Mouse (Mus musculus): ENCODE measurements at regions not wholly inside any gene's neighbourhood (a gene's known extent, or its start where the extent isn't known, plus 50 kb on each side); places are given as distances from the start of the nearest gene placed in this dataset.

DNA sequence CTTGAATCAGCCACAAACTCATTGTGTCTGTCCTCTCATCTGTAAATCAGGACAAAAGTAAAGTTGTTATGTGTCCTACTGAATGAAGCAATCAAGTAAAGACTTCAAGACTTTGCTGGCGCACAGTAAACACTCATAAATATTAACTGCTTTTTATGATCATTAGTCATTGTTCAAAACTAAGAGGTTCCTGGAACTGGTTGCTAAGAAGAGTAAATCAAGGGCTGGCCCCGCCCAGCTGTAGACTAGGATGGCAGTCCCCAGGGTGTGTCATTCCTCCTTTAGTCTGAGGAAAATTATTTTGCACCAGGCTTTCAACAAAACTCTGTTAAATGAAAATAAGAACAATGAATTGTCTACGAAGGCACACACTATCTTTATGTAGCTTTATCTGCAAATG is 113.0 kb downstream of the Cog6 start:
- no peaks in the 10 kb centered on the region for H3K27me3 ChIP-seq (ENCODE audit: control insufficient read depth, insufficient read depth, low read length)
- ATAC-seq (ENCODE audit: low FRiP score) = no peak
- H3K4me3 ChIP-seq (ENCODE audit: low read depth, low read length) = no peak overlapping the region
- H3K27ac ChIP-seq (ENCODE audit: low read depth, low read length) = no peak overlapping the region
- H3K9me3 ChIP-seq (ENCODE audit: control insufficient read depth, low read length) = no peaks in the 10 kb centered on the region
- DNase-seq (ENCODE audit: low spot score) = no peak
- no peaks in the 10 kb centered on the region for H3K4me1 ChIP-seq (replicated peaks; ENCODE audit: control insufficient read depth, insufficient read depth, low read length)
- WGBS = 89% methylated on average over 3 of the region's 3 CpGs
- H3K9ac ChIP-seq (ENCODE audit: low read depth, low read length) = no peak overlapping the region
- no peak overlapping the region for H3K4me2 ChIP-seq (replicated peaks; ENCODE audit: low read depth, low read length)
- H3K36me3 ChIP-seq (ENCODE audit: control insufficient read depth, insufficient read depth, low read length) = no peaks in the 10 kb centered on the region

DNA sequence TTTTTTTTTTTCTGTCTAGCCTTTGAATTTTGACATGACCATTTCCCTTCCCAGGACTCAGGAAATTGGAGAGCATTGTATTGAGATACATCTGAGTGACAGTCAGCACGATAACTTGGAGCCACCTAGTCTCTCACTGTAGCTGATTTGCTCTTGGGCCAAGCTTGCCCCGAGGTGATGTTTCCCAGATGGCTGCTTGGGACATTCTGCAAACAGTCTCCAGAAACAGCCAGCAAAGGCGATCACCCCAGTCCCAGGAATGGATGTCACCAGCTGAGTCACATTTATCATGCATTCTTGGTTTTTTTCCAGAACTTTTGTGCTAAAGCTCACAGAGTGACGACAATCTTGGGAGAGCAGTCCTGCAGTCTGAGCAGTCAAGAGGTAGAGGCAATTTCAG is 119.4 kb downstream of the Cog6 start:
- WGBS = 67% methylated on average over 4 of the region's 4 CpGs
- no peaks in the 10 kb centered on the region for H3K9me3 ChIP-seq (ENCODE audit: control insufficient read depth, low read length)
- no peak overlapping the region for H3K27ac ChIP-seq (ENCODE audit: low read depth, low read length)
- no peak for DNase-seq (ENCODE audit: low spot score)
- H3K4me3 ChIP-seq (ENCODE audit: low read depth, low read length) = no peak overlapping the region
- no peaks in the 10 kb centered on the region for H3K36me3 ChIP-seq (ENCODE audit: control insufficient read depth, insufficient read depth, low read length)
- H3K27me3 ChIP-seq (ENCODE audit: control insufficient read depth, insufficient read depth, low read length) = no peaks in the 10 kb centered on the region
- no peaks in the 10 kb centered on the region for H3K4me1 ChIP-seq (replicated peaks; ENCODE audit: control insufficient read depth, insufficient read depth, low read length)
- H3K9ac ChIP-seq (ENCODE audit: low read depth, low read length) = no peak overlapping the region
- H3K4me2 ChIP-seq (replicated peaks; ENCODE audit: low read depth, low read length) = no peak overlapping the region
- ATAC-seq (ENCODE audit: low FRiP score) = no peak

- Histone ChIP-seq H3K4me3 (ENCODE audit: low read depth, low read length) (no peak overlapping the region), H3K9ac (ENCODE audit: low read depth, low read length) (no peak overlapping the region), H3K27me3 (ENCODE audit: control insufficient read depth, insufficient read depth, low read length) (no peaks in the 10 kb centered on the region), H3K4me1 (replicated peaks; ENCODE audit: control insufficient read depth, insufficient read depth, low read length) (no peaks in the 10 kb centered on the region), H3K4me2 (replicated peaks; ENCODE audit: low read depth, low read length) (no peak overlapping the region), H3K36me3 (ENCODE audit: control insufficient read depth, insufficient read depth, low read length) (no peaks in the 10 kb centered on the region), H3K27ac (ENCODE audit: low read depth, low read length) (no peak overlapping the region), H3K9me3 (ENCODE audit: control insufficient read depth, low read length) (no peaks in the 10 kb centered on the region)
- DNase-seq (ENCODE audit: low spot score) (no peak), ATAC-seq (ENCODE audit: low FRiP score) (no peak)
- WGBS = 82% methylated on average over 7 of the region's 7 CpGs
Measured at GRCm38 (mm10) chr3:52896462-52896861, 120.6 kb downstream of the Cog6 start.

- no peak for ATAC-seq (ENCODE audit: low FRiP score)
- H3K4me1 ChIP-seq (replicated peaks; ENCODE audit: control insufficient read depth, insufficient read depth, low read length) = no peaks in the 10 kb centered on the region
- no peaks in the 10 kb centered on the region for H3K36me3 ChIP-seq (ENCODE audit: control insufficient read depth, insufficient read depth, low read length)
- H3K4me3 ChIP-seq (ENCODE audit: low read depth, low read length) = no peak overlapping the region
- H3K4me2 ChIP-seq (replicated peaks; ENCODE audit: low read depth, low read length) = no peak overlapping the region
- WGBS = 92% methylated on average over 5 of the region's 5 CpGs
- DNase-seq (ENCODE audit: low spot score) = no peak
- no peaks in the 10 kb centered on the region for H3K27me3 ChIP-seq (ENCODE audit: control insufficient read depth, insufficient read depth, low read length)
- H3K9me3 ChIP-seq (ENCODE audit: control insufficient read depth, low read length) = no peaks in the 10 kb centered on the region
- no peak overlapping the region for H3K9ac ChIP-seq (ENCODE audit: low read depth, low read length)
- no peak overlapping the region for H3K27ac ChIP-seq (ENCODE audit: low read depth, low read length)
Measured at GRCm38 (mm10) chr3:52895751-52896150, 121.3 kb downstream of the Cog6 start.

- DNase-seq (ENCODE audit: low spot score) (no peak), ATAC-seq (ENCODE audit: low FRiP score) (no peak)
- Histone ChIP-seq H3K27ac (ENCODE audit: low read depth, low read length) (no peak overlapping the region), H3K4me1 (replicated peaks; ENCODE audit: control insufficient read depth, insufficient read depth, low read length) (no peaks in the 10 kb centered on the region), H3K9ac (ENCODE audit: low read depth, low read length) (no peak overlapping the region), H3K36me3 (ENCODE audit: control insufficient read depth, insufficient read depth, low read length) (no peaks in the 10 kb centered on the region), H3K4me2 (replicated peaks; ENCODE audit: low read depth, low read length) (no peak overlapping the region), H3K9me3 (ENCODE audit: control insufficient read depth, low read length) (no peaks in the 10 kb centered on the region), H3K27me3 (ENCODE audit: control insufficient read depth, insufficient read depth, low read length) (no peaks in the 10 kb centered on the region), H3K4me3 (ENCODE audit: low read depth, low read length) (no peak overlapping the region)
- WGBS = 90% methylated on average over 2 of the region's 2 CpGs
Measured at GRCm38 (mm10) chr3:52894812-52895211, 122.2 kb downstream of the Cog6 start.

- no peaks in the 10 kb centered on the region for H3K27me3 ChIP-seq (ENCODE audit: control insufficient read depth, insufficient read depth, low read length)
- H3K36me3 ChIP-seq (ENCODE audit: control insufficient read depth, insufficient read depth, low read length) = no peaks in the 10 kb centered on the region
- no peak for ATAC-seq (ENCODE audit: low FRiP score)
- DNase-seq (ENCODE audit: low spot score) = no peak
- no peaks in the 10 kb centered on the region for H3K4me1 ChIP-seq (replicated peaks; ENCODE audit: control insufficient read depth, insufficient read depth, low read length)
- H3K9me3 ChIP-seq (ENCODE audit: control insufficient read depth, low read length) = no peaks in the 10 kb centered on the region
- no peak overlapping the region for H3K27ac ChIP-seq (ENCODE audit: low read depth, low read length)
- H3K4me3 ChIP-seq (ENCODE audit: low read depth, low read length) = no peak overlapping the region
- WGBS = 83% methylated on average over 4 of the region's 4 CpGs
- no peak overlapping the region for H3K9ac ChIP-seq (ENCODE audit: low read depth, low read length)
- H3K4me2 ChIP-seq (replicated peaks; ENCODE audit: low read depth, low read length) = no peak overlapping the region
Measured at GRCm38 (mm10) chr3:52889156-52889715, 127.8 kb downstream of the Cog6 start.

GRCm38 (mm10) chr3:52881981-52882380 is 135.1 kb downstream of the Cog6 start:
- H3K4me2 ChIP-seq (replicated peaks; ENCODE audit: low read depth, low read length) = no peak overlapping the region
- H3K36me3 ChIP-seq (ENCODE audit: control insufficient read depth, insufficient read depth, low read length) = no peaks in the 10 kb centered on the region
- no peak overlapping the region for H3K9ac ChIP-seq (ENCODE audit: low read depth, low read length)
- H3K4me1 ChIP-seq (replicated peaks; ENCODE audit: control insufficient read depth, insufficient read depth, low read length) = no peaks in the 10 kb centered on the region
- no peak for ATAC-seq (ENCODE audit: low FRiP score)
- H3K27ac ChIP-seq (ENCODE audit: low read depth, low read length) = no peak overlapping the region
- H3K9me3 ChIP-seq (ENCODE audit: control insufficient read depth, low read length) = no peaks in the 10 kb centered on the region
- H3K4me3 ChIP-seq (ENCODE audit: low read depth, low read length) = no peak overlapping the region
- no peaks in the 10 kb centered on the region for H3K27me3 ChIP-seq (ENCODE audit: control insufficient read depth, insufficient read depth, low read length)
- 90% methylated on average over 3 of the region's 3 CpGs for WGBS
- no peak for DNase-seq (ENCODE audit: low spot score)

GRCm38 (mm10) chr3:52881139-52881538 is 135.9 kb downstream of the Cog6 start:
- 86% methylated on average over 4 of the region's 4 CpGs for WGBS
- no peak overlapping the region for H3K4me2 ChIP-seq (replicated peaks; ENCODE audit: low read depth, low read length)
- ATAC-seq (ENCODE audit: low FRiP score) (no peak), DNase-seq (ENCODE audit: low spot score) (no peak)
- no peaks in the 10 kb centered on the region for H3K9me3 ChIP-seq (ENCODE audit: control insufficient read depth, low read length)
- H3K9ac ChIP-seq (ENCODE audit: low read depth, low read length) = no peak overlapping the region
- H3K27me3 ChIP-seq (ENCODE audit: control insufficient read depth, insufficient read depth, low read length) = no peaks in the 10 kb centered on the region
- no peaks in the 10 kb centered on the region for H3K36me3 ChIP-seq (ENCODE audit: control insufficient read depth, insufficient read depth, low read length)
- H3K27ac ChIP-seq (ENCODE audit: low read depth, low read length) = no peak overlapping the region
- H3K4me3 ChIP-seq (ENCODE audit: low read depth, low read length) = no peak overlapping the region
- H3K4me1 ChIP-seq (replicated peaks; ENCODE audit: control insufficient read depth, insufficient read depth, low read length) = no peaks in the 10 kb centered on the region

GRCm38 (mm10) chr3:52879700-52880099 is 137.3 kb downstream of the Cog6 start:
- Histone ChIP-seq H3K4me3 (ENCODE audit: low read depth, low read length) (no peak overlapping the region), H3K4me2 (replicated peaks; ENCODE audit: low read depth, low read length) (no peak overlapping the region), H3K27ac (ENCODE audit: low read depth, low read length) (no peak overlapping the region), H3K36me3 (ENCODE audit: control insufficient read depth, insufficient read depth, low read length) (no peaks in the 10 kb centered on the region), H3K4me1 (replicated peaks; ENCODE audit: control insufficient read depth, insufficient read depth, low read length) (no peaks in the 10 kb centered on the region), H3K9ac (ENCODE audit: low read depth, low read length) (no peak overlapping the region), H3K9me3 (ENCODE audit: control insufficient read depth, low read length) (no peaks in the 10 kb centered on the region), H3K27me3 (ENCODE audit: control insufficient read depth, insufficient read depth, low read length) (no peaks in the 10 kb centered on the region)
- ATAC-seq (ENCODE audit: low FRiP score) (no peak), DNase-seq (ENCODE audit: low spot score) (no peak)
- WGBS = 86% methylated on average over 10 of the region's 10 CpGs

Data from hindbrain, embryonic 11.5 days (tissue).